Mouse (Mus musculus): Measurements from ENCODE around the gene Surf2.
"Not testable (repeated sequence)": the region's sequence is repeated elsewhere in the genome, so short reads cannot be mapped to it uniquely, and the experiment has no call there.

Surf2 gene

DNA sequence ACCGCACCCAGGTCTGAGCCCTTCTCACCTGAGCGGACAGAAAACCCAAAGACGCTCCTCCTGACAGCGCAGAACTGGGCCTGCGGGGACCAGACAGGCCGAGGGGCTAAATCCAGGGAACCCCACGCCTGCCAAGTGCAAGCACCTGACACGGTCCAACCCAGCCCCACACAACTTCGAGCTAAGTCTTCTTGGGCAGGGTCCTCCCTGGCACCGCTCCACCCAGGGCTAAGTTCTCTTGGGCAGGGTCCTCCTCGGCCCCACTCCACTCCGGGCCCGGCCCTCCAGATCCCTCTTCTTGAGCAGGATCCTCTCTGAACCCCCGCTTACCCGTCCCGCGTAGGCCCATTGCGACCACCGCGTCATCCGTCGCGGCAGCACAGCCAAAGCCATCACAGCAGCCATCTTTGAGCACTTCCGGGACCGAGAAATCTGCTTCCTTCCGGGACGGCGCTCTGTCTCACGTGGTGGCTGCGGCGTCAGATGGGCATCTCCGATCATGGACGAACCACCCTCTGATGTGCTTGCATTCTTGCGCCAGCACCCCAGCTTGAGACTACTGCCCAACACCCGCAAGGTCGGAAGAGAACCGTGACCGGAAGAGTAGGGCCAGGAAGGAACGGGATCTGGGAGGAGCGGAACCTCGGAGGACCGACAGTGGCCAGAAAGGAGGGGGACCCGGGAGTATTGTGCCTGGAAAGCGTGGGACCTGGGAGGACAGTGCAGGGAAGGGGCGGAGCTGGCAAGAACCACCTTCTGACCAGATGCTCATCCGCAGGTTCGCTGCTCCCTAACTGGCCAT, at the start of gene Surf2, which contains the start of gene Surf1:
Surf2 (plus strand) TSS at position 441 of the 802 bp plus-strand sequence.
Surf1 (minus strand) TSS at position 604 of the 802 bp plus-strand sequence.
- DNase-seq (ENCODE audit: low spot score in 2 of 2): peak; percentile 81 to 83

DNA sequence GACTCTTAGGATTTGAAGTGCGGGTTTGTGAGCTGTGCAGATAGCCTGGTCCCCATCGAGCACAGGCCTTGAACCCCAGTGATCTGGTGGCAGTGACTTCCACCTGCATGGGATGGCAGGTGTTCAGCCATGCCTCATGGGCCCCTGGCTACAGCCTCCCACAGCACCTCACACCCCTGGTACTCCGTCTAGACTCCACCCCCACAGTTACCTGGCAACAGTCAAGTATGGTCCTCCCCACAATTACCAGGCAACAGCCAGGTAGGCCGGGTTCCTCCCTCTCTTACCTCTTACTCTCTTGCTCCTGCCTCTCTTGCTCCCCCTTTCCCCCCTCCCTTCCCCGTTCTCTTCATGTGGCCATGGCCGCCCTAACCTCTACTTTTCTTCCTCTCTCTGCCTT, 45.5 kb upstream of the Surf2 start:
- DNase-seq (ENCODE audit: low spot score in 2 of 2): no peak

DNA sequence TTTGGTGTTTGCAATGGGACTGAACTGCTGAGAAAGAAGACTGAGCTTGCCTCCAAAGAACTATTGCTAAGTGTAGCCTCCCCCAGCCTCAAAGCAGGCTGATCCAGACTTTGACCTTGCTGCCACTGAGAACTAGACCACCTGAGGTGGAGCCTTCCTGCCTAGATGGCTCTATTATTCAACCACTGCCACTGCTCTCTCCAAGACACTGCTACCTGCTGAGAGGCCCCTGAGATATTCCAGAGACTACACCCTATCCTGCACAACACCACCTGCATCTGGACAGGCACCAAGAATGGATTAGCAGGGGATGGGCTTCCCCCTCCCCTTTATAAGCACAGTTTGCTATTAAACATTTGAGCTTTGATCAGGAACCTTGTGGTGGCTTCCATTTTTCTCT, 37.6 kb upstream of the Surf2 start:
- DNase-seq (ENCODE audit: low spot score in 2 of 2): no peak

DNA sequence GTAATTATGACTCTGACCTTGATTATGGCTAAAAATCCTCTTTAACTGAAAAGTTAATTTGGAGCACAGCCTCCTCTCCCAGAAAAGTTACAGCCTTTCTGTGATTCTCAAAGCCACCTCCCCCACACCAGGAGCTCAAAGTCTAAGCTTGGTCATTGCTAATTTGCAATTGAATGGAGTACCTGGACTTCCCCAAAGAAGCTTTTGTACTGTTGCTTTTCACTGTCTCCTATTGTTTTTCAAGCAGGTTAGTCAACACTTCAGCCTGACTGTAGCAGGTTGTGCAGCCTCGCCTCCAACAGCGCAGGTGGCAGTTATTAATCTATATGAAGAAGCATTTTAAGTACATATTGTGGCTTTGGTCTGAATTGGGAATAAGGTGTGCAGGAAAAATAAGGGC, 30.6 kb upstream of the Surf2 start:
- not testable (repeated sequence) for DNase-seq (ENCODE audit: low spot score in 2 of 2)

DNA sequence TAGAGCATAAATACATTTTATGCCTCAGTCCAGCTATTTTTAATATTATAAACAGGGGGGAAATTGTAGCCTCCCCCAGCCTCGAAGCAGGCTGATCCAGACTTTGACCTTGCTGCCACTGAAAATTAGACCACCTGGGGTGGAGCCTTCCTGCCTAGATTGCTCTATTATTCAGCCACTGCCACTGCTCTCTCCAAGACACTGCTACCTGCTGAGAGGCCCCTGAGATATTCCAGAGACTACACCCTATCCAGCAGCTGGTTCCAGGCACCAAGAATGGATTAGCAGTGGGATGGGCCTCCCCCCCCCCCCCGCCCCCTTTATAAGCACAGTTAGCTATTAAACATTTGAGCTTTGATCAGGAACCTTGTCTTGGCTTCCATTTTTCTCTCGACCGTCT, 30.0 kb upstream of the Surf2 start:
- not testable (repeated sequence) for DNase-seq (ENCODE audit: low spot score in 2 of 2)

DNA sequence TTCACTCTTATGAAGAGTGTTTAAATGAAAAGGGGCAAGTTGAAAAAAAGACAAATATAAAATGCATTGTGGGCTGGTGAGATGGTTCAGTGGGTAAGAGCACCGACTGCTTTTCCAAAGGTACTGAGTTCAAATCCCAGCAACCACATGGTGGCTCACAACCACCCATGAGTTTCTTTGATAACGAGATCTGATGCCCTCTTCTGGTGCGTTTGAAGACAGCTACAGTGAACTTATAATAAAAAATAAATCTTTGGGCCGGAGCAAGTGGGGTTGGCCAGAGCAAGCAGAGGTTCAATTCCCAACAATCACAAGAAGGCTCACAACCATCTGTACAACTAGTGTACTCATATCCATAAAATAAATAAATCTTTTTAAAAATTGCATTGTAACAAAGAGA, 20.3 kb upstream of the Surf2 start:
- DNase-seq (ENCODE audit: low spot score in 2 of 2): no peak

DNA sequence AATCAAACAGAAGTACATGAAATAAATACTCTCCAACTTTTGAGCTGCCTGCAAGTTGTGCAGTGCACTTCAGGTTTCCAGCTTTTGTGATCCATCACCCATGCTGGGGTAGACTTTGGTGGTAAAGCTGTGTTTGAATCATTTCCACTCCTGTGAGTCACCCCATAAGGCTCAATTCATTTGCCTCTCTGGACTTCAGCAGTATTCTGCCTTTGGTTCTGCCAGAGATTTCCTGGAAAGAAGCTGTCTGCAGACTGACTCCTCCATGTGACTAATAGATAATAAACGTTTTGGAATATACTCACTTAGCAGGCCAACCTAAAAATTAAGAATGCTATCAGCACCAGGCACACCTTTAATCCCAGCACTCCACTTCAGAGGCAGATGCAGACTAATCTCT, 15.4 kb upstream of the Surf2 start:
- no peak for DNase-seq (ENCODE audit: low spot score in 2 of 2)

DNA sequence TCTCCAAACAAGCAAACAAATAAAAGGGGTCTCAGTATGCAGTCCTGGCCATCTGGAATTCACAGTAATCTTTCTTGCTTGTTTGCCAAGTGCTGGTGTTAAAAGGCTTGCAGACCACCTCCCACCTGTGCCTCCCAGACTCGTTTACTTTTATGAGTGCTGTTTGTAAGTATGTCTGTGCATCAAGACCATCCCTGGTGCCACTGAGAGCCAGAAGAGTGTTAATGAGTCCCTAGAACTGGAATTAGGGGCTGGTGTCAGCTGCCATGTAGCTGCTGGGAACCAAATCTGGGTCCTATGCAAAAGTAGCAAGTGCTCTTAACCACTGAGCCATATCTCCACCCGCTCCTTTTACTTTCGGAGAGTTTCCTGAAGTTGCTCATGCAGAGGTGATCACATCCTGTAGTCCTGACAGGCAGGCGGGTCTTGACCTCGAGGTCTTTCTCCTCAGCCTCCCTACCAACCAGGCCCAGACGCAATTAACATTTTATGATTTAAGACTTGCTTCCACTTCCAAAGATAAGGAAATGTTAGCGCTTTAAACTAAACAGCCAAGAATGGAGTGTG, 14.2 kb upstream of the Surf2 start:
- DNase-seq (ENCODE audit: low spot score in 2 of 2): no peak

DNA sequence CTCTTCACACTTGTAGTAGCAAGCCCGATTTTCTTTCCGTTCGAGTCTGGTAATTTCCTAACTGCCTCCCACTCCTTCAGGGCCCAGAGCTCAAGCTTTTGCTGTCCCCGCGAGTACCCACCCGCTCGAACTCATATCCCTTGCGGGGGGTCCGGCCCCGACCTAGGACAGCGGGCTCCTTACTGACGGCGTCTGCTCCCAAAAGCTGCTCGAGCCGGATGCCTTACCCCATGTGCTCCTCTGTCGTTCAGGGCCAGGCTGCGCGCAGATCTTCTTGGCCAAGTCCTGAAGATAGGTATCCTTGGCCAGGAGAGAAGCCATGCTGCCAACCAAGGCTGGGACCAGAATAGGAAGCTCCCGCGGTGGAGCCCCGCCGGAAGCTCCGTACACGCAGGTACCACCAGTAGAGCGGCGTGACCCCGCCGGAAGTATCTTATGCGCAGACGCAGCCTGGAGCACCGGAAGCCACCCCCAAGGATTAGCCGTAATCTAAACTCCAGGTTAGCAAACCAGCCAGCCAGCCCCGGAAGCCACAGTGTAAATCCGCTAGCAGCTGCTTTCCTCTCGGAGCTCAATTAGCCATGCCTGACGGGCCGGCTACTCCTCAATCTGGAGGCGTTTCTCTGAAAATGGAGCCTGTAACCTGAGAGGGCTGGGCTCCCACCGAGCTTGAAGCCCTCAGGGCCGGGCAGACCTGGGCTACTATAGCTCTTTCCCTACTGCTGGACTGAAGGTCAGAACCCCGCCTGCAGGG, 13.5 kb upstream of the Surf2 start, which contains the start of gene Surf6:
Surf6 (minus strand) TSS at position 413 of the 754 bp plus-strand sequence.
- peak; percentile 95 to 96 for DNase-seq (ENCODE audit: low spot score in 2 of 2)

DNA sequence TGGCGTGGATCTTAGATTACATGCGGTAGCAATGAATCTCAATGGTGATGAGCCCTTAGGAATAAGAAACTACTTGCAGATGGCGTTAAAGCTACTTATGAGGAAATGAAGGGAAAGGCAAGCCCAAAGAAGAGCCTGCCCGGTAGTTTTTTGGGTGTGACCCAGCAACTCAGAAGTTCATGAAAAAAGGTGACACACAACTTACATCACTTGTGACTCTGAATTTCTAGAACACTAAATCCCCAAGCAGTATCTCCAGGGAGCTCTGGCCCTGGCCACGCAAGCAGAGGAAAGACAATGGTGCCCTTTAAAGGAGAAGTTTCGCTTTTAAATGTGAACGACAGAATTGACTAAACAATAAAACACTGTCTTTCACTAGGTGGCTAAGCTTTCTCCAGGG, 12.9 kb upstream of the Surf2 start:
- no peak for DNase-seq (ENCODE audit: low spot score in 2 of 2)

DNA sequence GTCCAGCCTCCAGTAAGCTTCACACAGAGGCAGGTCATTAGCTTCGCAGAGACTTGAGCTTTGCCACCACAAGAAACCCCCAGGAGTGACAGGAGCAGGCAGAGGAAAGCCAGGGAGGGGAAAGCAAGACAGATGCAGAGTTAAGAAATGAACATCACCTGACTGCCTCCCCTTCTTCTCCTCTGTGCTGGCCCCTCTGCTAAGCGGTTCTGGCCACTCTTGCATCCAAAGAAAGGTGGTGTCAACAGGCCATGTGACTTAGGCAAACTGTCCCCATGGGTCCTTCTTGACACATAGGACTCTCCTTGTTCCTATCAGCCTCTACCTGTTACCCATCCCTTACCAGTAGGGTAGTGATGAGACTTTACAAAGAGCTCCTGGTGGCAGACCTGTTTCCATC, 10.2 kb upstream of the Surf2 start:
- no peak for DNase-seq (ENCODE audit: low spot score in 2 of 2)

DNA sequence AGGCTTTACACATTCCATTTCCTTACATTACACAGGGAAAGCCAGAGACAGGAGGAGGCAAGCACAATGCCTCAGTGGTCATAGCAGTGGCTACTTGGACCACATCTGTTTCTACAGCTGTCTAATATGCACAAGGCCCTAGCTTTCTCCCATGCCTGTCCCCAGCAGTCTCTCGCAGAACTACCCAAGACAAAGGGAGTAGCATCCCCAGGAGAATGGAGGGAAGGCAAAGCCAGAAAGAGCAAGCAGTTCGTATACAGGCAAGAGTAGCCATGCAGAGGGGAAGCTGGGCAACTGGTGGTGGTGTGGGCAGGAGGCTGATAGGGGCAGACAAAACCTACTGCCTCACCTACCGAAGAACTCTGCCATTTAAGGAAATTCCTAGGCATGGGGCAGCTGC, 9.7 kb upstream of the Surf2 start:
- no peak for DNase-seq (ENCODE audit: low spot score in 2 of 2)

DNA sequence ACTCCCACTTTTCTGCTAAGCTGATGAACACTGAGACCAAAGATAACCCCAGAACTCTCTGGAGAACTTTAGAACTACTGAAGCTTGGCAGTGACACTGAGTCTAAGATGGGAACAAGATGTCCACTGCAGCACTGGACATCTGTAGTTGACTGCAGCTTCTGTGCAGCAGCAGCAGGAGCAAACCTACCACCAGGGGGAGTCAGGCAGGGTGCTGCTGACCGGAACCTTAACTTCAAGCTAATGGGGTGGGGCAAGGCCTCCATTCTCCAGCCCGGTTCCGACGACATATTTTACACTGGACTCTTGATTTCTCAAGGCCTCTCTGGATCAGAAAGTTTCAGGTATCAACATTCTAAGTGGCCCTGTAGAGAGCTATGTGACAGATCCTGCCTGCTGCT, 9.1 kb upstream of the Surf2 start:
- DNase-seq (ENCODE audit: low spot score in 2 of 2): no peak

DNA sequence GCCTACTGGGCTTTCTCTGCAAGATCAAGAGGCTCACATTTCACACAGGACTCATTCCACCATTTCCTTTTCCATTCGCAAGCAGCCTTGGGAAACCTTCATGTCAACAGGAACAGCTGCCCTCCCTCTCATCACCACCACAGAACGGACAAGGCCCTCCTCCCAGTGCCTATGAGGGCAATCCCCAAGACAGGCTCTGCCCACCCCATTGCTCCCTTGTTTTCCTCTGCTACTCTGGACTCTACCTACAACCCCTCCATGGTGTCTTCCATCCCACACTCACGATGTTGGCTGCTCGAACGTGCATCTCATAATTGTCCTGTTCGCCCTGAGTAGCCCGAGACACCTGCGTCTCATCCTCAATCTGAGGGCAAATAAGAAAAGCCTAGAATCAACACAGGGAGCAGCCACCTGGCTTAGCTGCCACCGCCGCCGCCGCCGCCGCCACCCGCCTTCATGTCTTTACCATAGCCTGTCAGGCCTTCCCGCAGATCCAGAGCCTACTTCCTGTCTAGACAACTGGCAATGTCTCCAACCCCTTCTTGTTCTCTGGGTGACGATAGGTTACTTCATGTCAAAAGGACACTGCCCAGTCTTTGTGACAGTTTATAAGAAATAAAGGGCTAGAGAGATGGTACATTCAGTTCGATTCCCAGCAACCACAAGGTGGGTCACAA, 7.3 kb upstream of the Surf2 start:
- DNase-seq (ENCODE audit: low spot score in 2 of 2): no peak

DNA sequence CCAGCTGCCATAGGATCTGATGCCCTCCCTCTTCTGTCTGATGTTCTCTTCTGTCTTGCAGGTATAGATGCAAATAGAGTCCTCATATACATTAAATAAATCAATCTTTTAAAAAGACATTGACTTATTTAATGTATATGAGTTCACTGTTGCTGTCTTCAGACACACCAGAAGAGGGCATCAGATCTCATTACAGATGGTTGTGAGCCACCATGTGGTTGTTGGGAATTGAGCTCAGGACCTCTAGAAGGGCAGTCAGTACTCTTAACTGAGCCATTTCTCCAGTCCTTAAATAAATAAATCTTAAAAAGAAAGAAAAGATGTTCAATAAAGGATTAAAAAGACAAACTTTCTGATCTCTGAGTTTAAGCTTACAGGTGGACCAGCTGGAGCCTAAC, 6.8 kb upstream of the Surf2 start:
- DNase-seq (ENCODE audit: low spot score in 2 of 2): no peak

DNA sequence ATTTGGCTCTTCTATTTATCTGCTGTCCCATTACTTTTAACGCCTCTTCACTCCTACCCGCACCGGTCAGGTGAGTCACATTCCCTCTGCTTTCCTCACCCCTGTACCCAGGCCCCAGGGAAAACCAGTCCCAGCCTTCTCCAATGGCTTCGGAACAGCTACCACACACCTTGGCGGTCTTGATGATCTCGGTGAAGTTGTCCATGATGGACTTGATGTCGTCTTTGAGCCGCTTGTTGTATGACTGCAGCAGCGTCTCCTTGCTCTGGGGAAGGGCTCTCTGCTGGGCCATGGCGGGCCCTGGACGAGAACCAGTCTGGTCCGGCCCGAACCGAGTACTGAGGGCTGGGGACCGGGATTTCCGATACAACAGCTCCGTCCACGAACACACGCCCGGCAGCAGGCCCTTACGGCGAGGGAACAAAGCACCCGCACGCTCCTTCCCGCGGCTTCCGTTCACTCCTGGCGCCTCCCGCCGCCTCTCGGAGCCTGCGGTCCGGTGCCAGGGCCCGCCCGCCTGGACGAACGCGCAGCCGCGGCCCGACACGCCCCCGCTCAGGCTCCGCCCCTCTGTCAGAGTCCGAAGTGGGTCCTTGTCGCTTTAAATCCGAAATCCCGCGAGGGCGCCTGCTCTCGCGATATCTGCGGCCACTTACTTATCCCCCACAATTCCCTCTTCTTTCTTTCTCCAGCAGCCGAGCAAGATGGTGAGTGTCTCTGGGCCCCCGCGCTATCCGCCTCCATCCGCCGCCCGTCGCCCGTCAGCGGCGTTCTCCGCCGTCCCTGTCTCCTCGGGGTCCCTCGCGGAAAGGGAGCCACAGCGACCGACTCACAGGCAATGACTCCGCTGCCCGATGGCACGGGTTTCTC, 5.8 kb upstream of the Surf2 start, which contains the start of the genes Med22 and Rpl7a:
Med22 (minus strand) TSS at position 554 of the 870 bp plus-strand sequence.
Rpl7a (plus strand) TSS at position 641 of the 870 bp plus-strand sequence.
- DNase-seq (ENCODE audit: low spot score in 2 of 2): peak; percentile 99 to 100

DNA sequence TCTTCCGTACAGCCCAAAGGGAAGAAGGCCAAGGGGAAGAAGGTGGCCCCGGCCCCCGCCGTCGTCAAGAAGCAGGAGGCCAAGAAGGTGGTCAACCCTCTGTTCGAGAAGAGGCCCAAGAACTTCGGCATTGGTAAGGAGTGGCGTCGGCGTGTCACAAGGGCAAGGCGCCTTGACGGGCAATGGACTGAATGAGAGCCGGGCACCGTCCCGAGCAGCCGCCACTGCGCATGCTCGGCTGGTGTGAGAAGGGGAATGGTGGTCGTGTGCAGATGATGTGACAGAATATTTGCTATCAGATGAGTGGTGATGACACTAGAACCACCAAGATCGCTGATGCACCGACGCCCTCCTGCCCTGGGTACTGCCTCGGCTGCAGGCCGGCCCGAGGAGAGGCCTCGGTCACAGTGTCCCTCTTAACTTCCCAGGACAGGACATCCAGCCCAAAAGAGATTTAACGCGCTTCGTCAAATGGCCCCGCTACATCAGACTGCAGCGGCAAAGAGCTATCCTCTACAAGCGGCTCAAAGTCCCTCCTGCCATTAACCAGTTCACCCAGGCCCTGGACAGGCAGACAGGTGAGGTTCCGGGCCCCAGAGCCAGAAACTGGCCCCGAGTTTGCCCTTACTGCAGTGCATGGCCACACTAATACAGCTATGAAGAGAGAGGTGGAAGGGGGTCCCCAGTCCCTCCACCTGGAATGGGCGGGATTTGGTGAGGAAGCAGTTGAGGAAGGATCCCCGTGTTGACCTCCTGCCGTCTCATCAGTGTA, 5.0 kb upstream of the Surf2 start:
- DNase-seq (ENCODE audit: low spot score in 2 of 2): no peak

DNA sequence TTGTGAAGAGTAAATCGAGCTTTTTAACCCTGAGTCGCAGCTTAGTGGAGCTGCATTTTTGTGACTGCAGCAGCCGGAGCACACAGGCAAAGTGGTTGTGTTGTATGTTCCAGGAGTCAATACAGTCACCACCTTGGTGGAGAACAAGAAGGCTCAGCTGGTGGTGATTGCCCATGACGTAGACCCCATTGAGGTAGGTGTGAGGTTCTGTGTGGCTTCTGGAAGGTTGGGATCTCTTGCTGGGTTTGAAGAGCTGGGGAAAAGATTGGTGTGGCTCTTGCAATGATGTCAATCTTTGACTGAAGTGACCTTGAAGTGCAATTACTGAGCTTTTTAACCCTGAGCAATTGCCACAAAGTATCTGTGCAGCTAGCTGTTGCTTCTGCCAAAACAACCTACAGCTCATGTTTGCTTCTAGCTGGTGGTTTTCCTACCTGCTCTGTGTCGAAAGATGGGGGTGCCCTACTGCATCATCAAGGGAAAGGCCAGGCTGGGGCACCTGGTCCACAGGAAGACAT, 3.9 kb upstream of the Surf2 start:
- no peak for DNase-seq (ENCODE audit: low spot score in 2 of 2)

DNA sequence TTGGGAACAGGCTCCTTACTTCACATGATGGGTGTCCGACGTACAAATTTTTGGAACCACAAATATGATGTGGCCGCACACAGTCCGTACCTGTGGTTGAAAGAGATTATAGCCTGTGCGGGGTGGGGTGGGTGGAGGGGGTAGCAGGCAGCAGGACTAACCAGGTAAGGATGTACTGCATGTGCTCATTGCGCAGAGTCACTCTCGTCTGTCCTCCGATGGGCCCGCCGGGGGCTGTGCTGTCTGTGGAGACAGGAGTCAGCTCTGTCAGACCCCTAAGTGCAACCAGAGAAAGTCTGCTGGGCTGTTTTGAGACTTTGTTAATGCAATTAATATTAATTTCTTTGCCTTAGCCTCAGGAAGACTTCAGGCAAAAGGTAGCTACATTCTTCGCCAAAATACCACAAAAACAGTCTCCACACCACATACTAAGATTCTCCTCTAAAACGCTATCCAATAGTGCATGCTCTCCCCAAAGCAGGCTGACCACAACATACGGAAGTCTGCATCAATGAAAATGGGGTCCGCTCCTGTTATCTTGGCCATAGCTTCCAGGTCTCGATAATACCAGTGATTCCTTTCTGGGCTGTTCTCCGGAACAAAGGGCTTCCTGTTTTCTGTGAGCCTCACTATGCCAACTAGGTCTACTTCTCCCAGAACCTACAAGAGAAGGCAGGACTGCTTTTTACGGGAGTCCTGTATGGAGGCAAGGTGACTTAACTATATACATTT, 2.6 kb upstream of the Surf2 start:
- no peak for DNase-seq (ENCODE audit: low spot score in 2 of 2)
